In genomic region chr4:82514921-82515320, GRCm38 (mm10) we compare ENCODE assay signal across 30 mouse cellular contexts.
DNase-seq lines count a peak whose midpoint lies in the region; ATAC-seq and TF ChIP-seq lines count a peak whose summit lies in the region.
"Had no signal": no experiment of that assay in that cellular context is flagged by ENCODE, and none has a peak within 500 bp of the region (broad histone marks: within the 10 kb centered on the region; RNA-seq: fewer than 3 reads in every experiment).

No protein-coding gene starts in this region.

- no peak for TF ChIP-seq CTCF in left cerebral cortex, adult 2 months (IDR thresholded peaks at IDR 0.05)
- no peak for TF ChIP-seq CTCF in forebrain, postnatal 0 days (IDR thresholded peaks at IDR 0.05; ENCODE audit: low read depth)
- no peak for TF ChIP-seq CTCF in kidney, adult 2 months (conservative IDR thresholded peaks at IDR 0.05; ENCODE audit: insufficient read depth, insufficient read length, low read depth, low read length)

- H3K4me1 ChIP-seq in forebrain, embryonic 15.5 days, result peaks cover 25% of the 10 kb centered on the region
- H3K4me1 ChIP-seq in forebrain, embryonic 11.5 days (replicated peaks; ENCODE audit: control insufficient read depth, insufficient read depth, low read length), result peaks cover 14% of the 10 kb centered on the region
- H3K4me1 ChIP-seq in hindbrain, embryonic 14.5 days (replicated peaks; ENCODE audit: control insufficient read depth, insufficient read depth, low read length), result peaks cover 24% of the 10 kb centered on the region; the same call in 1 of the 2 replicates
- H3K4me1 ChIP-seq in hindbrain, embryonic 10.5 days (replicated peaks), result peaks cover 39% of the 10 kb centered on the region
- H3K4me1 ChIP-seq in forebrain, postnatal 0 days (ENCODE audit: insufficient read depth), result peaks cover 5% of the 10 kb centered on the region; the same call in 1 of the 2 replicates
- H3K4me1 ChIP-seq in kidney, adult 2 months (ENCODE audit: control insufficient read depth, insufficient read depth, low read length), result peaks cover 12% of the 10 kb centered on the region; the same call in 1 of the 2 replicates

- WGBS in forebrain, embryonic 15.5 days, result 74% methylated on average over 8 of the region's 8 CpGs
- 84% methylated on average over 8 of the region's 8 CpGs for WGBS in forebrain, embryonic 11.5 days
- WGBS in hindbrain, embryonic 14.5 days, result 88% methylated on average over 8 of the region's 8 CpGs
- WGBS in hindbrain, embryonic 10.5 days, result 88% methylated on average over 8 of the region's 8 CpGs
- WGBS in forebrain, postnatal 0 days, result 57% methylated on average over 8 of the region's 8 CpGs
- 93% methylated on average over 8 of the region's 8 CpGs for WGBS in kidney, adult 2 months

- peak overlapping the region; percentile 75 for H3K4me3 ChIP-seq in forebrain, embryonic 15.5 days
- H3K4me3 ChIP-seq in forebrain, embryonic 11.5 days (ENCODE audit: low read depth, low read length), result no peak overlapping the region
- no peak overlapping the region for H3K4me3 ChIP-seq in hindbrain, embryonic 14.5 days (replicated peaks; ENCODE audit: low read length)
- H3K4me3 ChIP-seq in hindbrain, embryonic 10.5 days, result no peak overlapping the region
- peak overlapping the region; percentile 13; the same call in 1 of the 2 replicates for H3K4me3 ChIP-seq in left cerebral cortex, adult 2 months
- peak overlapping the region; percentile 23 for H3K4me3 ChIP-seq in forebrain, postnatal 0 days (ENCODE audit: low read depth, low read length)
- H3K4me3 ChIP-seq in kidney, adult 2 months (ENCODE audit: insufficient read depth, low read depth, low read length), result no peak overlapping the region
- H3K4me3 ChIP-seq: embryonic facial prominence, embryonic 12.5 days; heart, embryonic 12.5 days; midbrain, embryonic 10.5 days; myocyte; neural tube, embryonic 12.5 days had no signal

- intact Hi-C loops in left cerebral cortex, adult 2 months (cut with DNase I), result no loop called here
- intact Hi-C loops in left cerebral cortex, postnatal 10 days (cut with DNase I), result loop anchor here (5.0 kb wide), 1 partner anchor 72 kb away; no protein-coding TSS in a partner anchor

- H3K36me3 ChIP-seq in forebrain, embryonic 15.5 days, result no peaks in the 10 kb centered on the region
- no peaks in the 10 kb centered on the region for H3K36me3 ChIP-seq in forebrain, embryonic 11.5 days (ENCODE audit: control insufficient read depth, insufficient read depth, low read length)
- no peaks in the 10 kb centered on the region for H3K36me3 ChIP-seq in hindbrain, embryonic 14.5 days (replicated peaks; ENCODE audit: control insufficient read depth, insufficient read depth)
- no peaks in the 10 kb centered on the region for H3K36me3 ChIP-seq in hindbrain, embryonic 10.5 days
- no peaks in the 10 kb centered on the region for H3K36me3 ChIP-seq in forebrain, postnatal 0 days (ENCODE audit: insufficient read depth)
- no peaks in the 10 kb centered on the region for H3K36me3 ChIP-seq in kidney, adult 2 months (ENCODE audit: control insufficient read depth, insufficient read depth, low read length)
- H3K36me3 ChIP-seq: embryonic facial prominence, embryonic 12.5 days; midbrain, embryonic 10.5 days; neural tube, embryonic 12.5 days had no signal

- H3K9me3 ChIP-seq in forebrain, embryonic 15.5 days, result no peaks in the 10 kb centered on the region
- no peaks in the 10 kb centered on the region for H3K9me3 ChIP-seq in forebrain, embryonic 11.5 days (ENCODE audit: control insufficient read depth, low read length)
- no peaks in the 10 kb centered on the region for H3K9me3 ChIP-seq in hindbrain, embryonic 14.5 days (ENCODE audit: control insufficient read depth, low read length)
- no peaks in the 10 kb centered on the region for H3K9me3 ChIP-seq in hindbrain, embryonic 10.5 days
- no peaks in the 10 kb centered on the region for H3K9me3 ChIP-seq in forebrain, postnatal 0 days (ENCODE audit: low read length)
- H3K9me3 ChIP-seq: embryonic facial prominence, embryonic 12.5 days; heart, embryonic 12.5 days; midbrain, embryonic 10.5 days; neural tube, embryonic 12.5 days had no signal

- ATAC-seq in forebrain, embryonic 15.5 days (replicated peaks), result no peak
- no peak for ATAC-seq in forebrain, embryonic 11.5 days (replicated peaks; ENCODE audit: low FRiP score)
- ATAC-seq in hindbrain, embryonic 14.5 days (ENCODE audit: low FRiP score), result no peak
- ATAC-seq in forebrain, postnatal 0 days, result no peak
- ATAC-seq: activated CD4-positive, CD25-positive, alpha-beta regulatory T cell, adult 4 months; intestine, postnatal 0 days had no signal

- peak overlapping the region; percentile 82 for H3K4me2 ChIP-seq in forebrain, embryonic 15.5 days (replicated peaks)
- H3K4me2 ChIP-seq in forebrain, embryonic 11.5 days (ENCODE audit: low read depth, low read length, severe bottlenecking), result no peak overlapping the region
- H3K4me2 ChIP-seq in hindbrain, embryonic 14.5 days (replicated peaks), result peak overlapping the region; percentile 82
- H3K4me2 ChIP-seq in forebrain, postnatal 0 days (ENCODE audit: low read depth), result peak overlapping the region; percentile 86
- H3K4me2 ChIP-seq: embryonic facial prominence, embryonic 12.5 days had no signal

- TF ChIP-seq POLR2A in kidney, adult 2 months (IDR thresholded peaks at IDR 0.05; ENCODE audit: low read depth, low read length), result no peak

- H3K27me3 ChIP-seq in forebrain, embryonic 15.5 days, result no peaks in the 10 kb centered on the region
- H3K27me3 ChIP-seq in forebrain, embryonic 11.5 days (ENCODE audit: control insufficient read depth, insufficient read depth, low read length), result no peaks in the 10 kb centered on the region
- no peaks in the 10 kb centered on the region for H3K27me3 ChIP-seq in hindbrain, embryonic 14.5 days (ENCODE audit: control insufficient read depth, insufficient read depth, low read length)
- H3K27me3 ChIP-seq in hindbrain, embryonic 10.5 days (ENCODE audit: insufficient read depth, poor library complexity, severe bottlenecking), result peaks cover 19% of the 10 kb centered on the region; the same call in 1 of the 2 replicates
- no peaks in the 10 kb centered on the region for H3K27me3 ChIP-seq in forebrain, postnatal 0 days (ENCODE audit: insufficient read depth, low read length)
- H3K27me3 ChIP-seq in kidney, adult 2 months (replicated peaks; ENCODE audit: control insufficient read depth, insufficient read depth, low read length), result no peaks in the 10 kb centered on the region
- H3K27me3 ChIP-seq: CH12.LX; embryonic facial prominence, embryonic 12.5 days; heart, embryonic 12.5 days; neural tube, embryonic 12.5 days had no signal

- DNase-seq in forebrain, embryonic 11.5 days (ENCODE audit: low spot score), result no peak
- no peak for DNase-seq in hindbrain, embryonic 14.5 days (ENCODE audit: low spot score)
- no peak for DNase-seq in hindbrain, embryonic 10.5 days (ENCODE audit: low spot score)
- DNase-seq in left cerebral cortex, adult 2 months (ENCODE audit: extremely low spot score in 1 of 2, low spot score in 2 of 2), result no peak
- DNase-seq in left cerebral cortex, postnatal 10 days (ENCODE audit: extremely low spot score in 1 of 2, low spot score in 2 of 2), result no peak
- DNase-seq in forebrain, postnatal 0 days, result no peak
- DNase-seq in kidney, adult 2 months, result no peak
- DNase-seq: adrenal gland, adult 2 months; adrenal gland, postnatal 36 days; B cell, adult 2 months; embryo, embryonic 11 days; gastrocnemius, postnatal 10 days; kidney, postnatal 14 days; left cerebral cortex, postnatal 4 days; liver; lung, adult 2 months; lung, postnatal 14 days; right cerebral cortex, adult 18-20 months; spleen, adult 18-20 months; thymus, postnatal 14 days had no signal

- peak overlapping the region; percentile 95 for H3K9ac ChIP-seq in forebrain, embryonic 15.5 days (replicated peaks)
- H3K9ac ChIP-seq in forebrain, embryonic 11.5 days (ENCODE audit: low read length), result no peak overlapping the region
- H3K9ac ChIP-seq in hindbrain, embryonic 14.5 days, result no peak overlapping the region
- H3K9ac ChIP-seq in forebrain, postnatal 0 days, result peak overlapping the region; percentile 64
- H3K9ac ChIP-seq: embryonic facial prominence, embryonic 12.5 days; heart, embryonic 12.5 days; liver, embryonic 14.5 days; neural tube, embryonic 12.5 days had no signal

- H3K27ac ChIP-seq in forebrain, embryonic 15.5 days (replicated peaks), result peak overlapping the region; percentile 99
- no peak overlapping the region for H3K27ac ChIP-seq in forebrain, embryonic 11.5 days (ENCODE audit: low read depth, low read length)
- no peak overlapping the region for H3K27ac ChIP-seq in hindbrain, embryonic 14.5 days
- H3K27ac ChIP-seq in hindbrain, embryonic 10.5 days, result no peak overlapping the region
- H3K27ac ChIP-seq in left cerebral cortex, adult 2 months, result peak overlapping the region; percentile 74
- H3K27ac ChIP-seq in forebrain, postnatal 0 days (ENCODE audit: low read depth, low read length), result peak overlapping the region; percentile 79
- no peak overlapping the region for H3K27ac ChIP-seq in kidney, adult 2 months (ENCODE audit: insufficient read depth, low read depth, low read length)
- H3K27ac ChIP-seq: embryonic facial prominence, embryonic 12.5 days; liver, embryonic 14.5 days; midbrain, embryonic 10.5 days; neural tube, embryonic 12.5 days had no signal

Comparison
In these comparisons a context has a peak if more than half of its experiments do, and no peak if none do; other contexts are left out.
1. H3K27ac ChIP-seq: peak in forebrain, embryonic 15.5 days (single experiment), left cerebral cortex, adult 2 months (single experiment) and forebrain, postnatal 0 days (single experiment); none in forebrain, embryonic 11.5 days (single experiment), hindbrain, embryonic 14.5 days (single experiment), hindbrain, embryonic 10.5 days (single experiment) and kidney, adult 2 months (single experiment).
2. H3K4me3 ChIP-seq: peak in forebrain, embryonic 15.5 days (single experiment), left cerebral cortex, adult 2 months (single experiment) and forebrain, postnatal 0 days (single experiment); none in forebrain, embryonic 11.5 days (single experiment), hindbrain, embryonic 14.5 days (single experiment), hindbrain, embryonic 10.5 days (single experiment) and kidney, adult 2 months (single experiment).
3. H3K9ac ChIP-seq: peak in forebrain, embryonic 15.5 days (single experiment) and forebrain, postnatal 0 days (single experiment); none in forebrain, embryonic 11.5 days (single experiment) and hindbrain, embryonic 14.5 days (single experiment).